Mouse (Mus musculus) frontal cortex, postnatal 25 days (tissue): ENCODE data around the gene Cpeb2.

Experiments
- DNase-seq, 2 experiments: peaks; one replicate each; pipeline ENCODE4 v3.0.0; 2022; ENCODE audit warnings: low spot score in 2 of 2

The Cpeb2 gene

DNA sequence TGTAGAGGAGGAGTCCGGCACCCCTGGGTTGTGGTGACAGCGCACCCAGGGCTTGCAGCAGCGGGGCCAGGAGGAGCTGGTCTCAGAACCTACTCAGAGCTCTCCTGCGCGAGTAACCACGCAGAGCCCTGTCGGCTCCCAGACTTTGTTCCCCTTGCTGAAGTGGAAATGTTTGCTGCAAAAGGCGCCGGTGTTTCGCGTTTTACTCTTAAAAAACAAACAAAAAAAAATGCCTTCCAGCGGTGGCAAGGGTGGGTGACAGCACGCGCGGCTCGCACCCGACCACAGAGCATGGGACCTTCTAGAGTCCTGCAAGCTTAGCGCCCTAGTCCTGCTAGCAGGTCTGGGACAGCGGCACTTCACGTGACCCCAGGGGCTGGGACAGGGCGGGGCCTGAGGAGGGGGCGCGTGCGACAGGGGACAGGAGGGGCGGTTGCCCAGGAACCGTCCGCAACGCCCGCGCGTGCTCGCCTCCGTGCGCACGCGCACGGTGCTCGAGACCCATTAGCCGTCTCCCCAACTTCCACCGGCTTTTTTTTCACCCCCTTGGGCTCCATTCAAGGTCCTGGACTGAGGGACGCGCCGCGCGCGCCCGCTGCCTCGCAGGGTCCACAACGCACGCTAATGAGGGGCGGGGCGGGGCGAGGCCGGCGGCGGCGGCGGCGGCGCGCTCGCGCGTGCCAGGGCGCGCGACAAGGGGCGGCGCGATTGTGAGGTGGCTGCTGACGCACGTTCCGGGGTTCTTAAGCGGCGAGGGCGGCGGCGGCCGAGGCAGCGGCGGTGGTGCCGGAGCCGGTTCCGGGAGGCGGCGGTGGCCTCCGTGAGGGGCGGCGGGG is at the start of gene Cpeb2:
Gene Cpeb2, plus strand, starts transcription at position 691 of the 836 bp plus-strand sequence.
- DNase-seq: peak; percentile 90

DNA sequence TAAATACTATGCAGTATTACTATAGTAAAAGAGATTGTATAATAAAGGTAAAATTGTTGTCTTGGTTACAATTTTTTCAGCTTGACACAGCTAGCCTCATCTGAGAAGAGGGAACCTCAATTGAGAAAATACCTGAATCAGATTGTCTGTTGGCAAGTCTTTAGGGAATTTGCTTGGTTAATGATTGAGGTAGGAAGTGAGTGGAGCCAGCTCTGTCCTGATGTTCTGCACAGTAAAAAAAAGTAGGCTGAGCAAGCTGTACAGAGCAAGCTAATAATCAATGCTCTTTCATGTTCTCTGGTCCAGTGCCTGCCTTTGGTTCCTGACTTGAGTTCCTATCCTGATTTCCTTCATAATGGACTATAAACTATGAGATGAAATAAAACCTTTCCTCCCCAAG is 49.4 kb upstream of the Cpeb2 start:
- no peak for DNase-seq

DNA sequence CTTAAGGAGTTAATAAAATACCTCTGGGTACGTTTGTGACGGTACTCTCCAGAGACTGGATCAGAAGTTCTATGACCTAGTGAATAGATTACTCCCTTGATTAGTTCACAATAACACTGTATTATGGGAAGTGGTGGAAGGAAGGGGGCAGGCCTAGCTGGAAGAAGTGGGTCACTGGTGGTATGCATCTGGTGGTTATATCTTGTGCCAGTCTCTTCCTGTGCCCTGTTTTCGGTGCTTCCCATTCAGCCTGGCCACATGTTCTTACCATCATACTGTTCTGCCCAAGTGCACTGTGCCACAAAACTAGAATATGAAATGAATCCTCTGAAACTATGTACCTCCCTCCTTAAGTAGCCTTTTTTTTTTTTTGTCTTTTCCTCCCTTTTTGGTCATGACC is 48.1 kb upstream of the Cpeb2 start:
- DNase-seq: no peak

DNA sequence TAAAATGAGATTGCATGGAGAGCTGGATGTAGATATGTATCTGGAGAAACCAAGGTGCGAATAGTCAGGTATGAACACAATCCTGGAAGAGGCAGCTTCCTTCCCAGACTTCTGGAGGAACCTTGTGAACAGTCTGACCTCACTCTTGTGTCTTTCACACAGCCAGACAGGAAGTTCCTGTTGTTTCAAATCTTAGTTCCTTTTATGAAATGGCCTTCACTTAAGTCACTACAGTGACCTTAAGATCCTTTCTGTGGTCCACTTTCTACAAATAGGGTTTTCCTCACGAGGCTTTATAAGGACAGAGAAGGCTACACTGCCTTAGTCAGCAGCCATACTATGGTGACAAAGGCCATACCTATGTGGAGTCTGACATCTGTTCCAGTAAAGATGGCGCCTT is 47.5 kb upstream of the Cpeb2 start:
- DNase-seq: no peak

DNA sequence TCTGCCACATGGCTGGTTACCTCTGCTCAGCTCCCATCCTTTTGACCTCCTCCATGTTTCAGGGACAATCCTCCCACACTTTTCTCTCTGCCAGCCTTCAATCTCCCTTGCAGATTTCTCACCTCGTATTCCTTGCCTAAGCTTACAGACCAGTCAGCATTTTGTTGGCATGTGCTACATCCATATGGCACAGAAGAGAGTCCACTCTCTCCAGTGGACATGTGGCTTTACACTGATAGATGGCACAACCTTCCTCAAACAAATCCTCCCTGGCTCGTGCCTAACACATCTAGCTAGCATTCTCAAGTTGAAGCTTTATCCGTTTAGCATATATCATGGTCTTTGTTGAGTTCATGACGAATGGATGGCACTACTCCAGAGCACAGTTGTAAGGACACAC is 32.3 kb upstream of the Cpeb2 start:
- DNase-seq: no peak

DNA sequence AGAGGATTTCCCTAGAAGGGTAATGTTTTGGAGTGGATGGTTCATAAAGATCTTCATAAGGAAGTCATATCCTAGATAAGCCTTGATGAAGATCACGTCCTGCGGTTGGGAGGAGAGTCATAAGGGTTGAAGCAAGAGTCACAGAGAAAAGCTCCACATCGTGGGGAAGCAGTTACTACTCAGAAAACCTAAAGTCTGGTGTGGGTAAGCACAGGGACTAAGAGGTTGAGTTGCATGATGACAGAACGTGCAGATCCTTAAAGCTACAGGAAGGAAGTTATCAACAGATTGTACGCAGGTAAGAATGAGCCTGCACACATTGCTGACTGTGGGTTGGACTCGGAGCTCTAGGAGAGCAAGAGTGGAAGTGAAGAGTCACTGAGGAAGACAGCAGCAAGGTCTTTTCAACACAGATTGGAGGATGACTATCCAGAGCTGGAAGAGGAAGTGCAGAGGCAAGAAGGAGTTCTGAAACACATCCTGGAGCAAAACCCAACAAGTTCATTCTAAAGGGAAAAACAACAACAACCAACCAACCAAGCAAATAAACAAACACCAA is 26.4 kb upstream of the Cpeb2 start:
- DNase-seq: no peak

DNA sequence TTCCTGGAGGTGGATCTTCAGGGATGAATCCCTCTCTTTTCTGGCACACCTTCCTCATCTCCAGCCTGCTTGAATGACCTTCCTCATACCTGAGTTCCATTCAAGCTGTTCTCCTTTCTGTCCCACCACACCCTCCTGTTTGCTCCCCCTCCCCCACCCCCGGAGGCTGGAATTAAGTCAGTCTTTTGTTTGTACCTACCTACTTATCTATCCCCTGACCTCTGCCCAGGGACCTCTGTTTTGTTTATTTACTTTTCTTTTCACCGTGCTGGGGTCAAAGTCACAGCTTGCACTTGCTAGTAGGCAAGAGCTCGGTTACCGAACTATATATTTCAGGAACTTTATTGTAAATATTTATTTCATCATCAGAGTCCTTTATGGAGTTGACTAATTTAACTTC is 15.5 kb upstream of the Cpeb2 start:
- no peak for DNase-seq

DNA sequence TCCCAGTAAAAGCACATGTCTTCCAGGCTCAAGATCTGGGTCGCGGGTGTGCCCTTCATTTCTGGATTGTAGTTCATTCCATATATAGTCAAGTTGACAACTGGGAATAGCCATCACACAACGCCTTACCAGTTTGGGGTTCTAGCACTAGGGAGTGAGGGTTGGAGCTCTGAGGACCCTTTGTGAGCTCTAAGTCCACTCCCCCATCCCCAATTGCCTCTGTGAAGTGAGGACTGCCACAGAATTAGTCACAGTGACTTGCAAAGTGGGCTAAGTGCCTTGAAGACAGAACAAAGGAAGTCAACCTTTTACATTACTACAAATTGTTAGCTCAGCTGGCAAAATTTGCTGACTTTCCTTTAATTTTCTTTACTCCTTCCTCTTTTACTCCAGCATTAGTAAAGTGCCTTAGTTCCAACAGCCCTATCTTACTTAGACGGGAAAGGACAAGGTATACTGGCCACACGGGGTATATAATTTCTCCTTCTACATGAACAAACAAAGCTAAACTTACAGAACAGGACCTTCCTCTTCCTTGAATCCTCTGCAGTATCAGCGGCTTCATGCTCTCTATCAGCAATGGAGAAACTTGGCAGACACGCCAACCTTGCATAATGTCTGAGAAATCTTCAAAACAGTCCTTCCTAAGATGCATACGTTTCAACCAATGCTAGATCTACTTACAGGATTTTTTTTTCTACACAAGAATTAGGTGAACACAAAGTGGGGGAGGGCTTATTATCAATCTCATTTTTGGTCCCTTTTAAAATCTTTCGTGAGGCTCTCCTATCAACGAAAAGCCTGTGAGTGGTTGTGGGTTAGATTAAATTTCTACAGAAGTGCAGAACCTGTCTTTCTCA is 14.8 kb upstream of the Cpeb2 start:
- no peak for DNase-seq

DNA sequence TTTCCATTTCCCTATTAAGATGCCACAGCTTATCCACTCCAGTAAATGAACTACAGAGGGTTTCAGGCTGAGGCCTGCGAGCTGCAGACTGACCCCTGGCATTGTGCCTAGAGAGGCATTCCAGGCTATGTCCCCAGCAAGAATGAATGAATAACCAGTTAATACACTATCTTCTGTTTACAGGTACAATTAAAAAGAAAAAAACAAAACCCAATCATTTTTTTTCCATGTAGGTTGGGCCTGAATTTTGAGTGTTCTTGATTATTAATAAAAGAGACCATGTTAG is 14.2 kb upstream of the Cpeb2 start:
- no peak for DNase-seq

DNA sequence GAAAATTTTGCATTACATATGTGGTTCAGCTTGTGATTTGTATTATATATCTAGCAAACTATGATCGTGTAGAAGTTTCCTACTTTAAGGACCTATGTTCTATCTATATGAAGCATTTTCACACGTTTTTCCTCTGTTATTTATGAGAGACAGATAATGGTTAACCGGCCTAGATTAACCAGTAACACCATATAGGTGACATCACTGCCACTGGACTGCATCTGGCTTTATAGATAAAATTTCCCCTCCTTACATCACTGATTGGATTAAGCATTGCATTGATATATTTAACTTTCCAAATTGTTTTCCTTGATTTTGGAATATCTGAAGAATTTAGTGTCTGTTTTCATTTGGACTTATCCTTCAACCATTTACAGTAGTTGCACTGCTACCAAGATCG is 9.6 kb upstream of the Cpeb2 start:
- DNase-seq: no peak

DNA sequence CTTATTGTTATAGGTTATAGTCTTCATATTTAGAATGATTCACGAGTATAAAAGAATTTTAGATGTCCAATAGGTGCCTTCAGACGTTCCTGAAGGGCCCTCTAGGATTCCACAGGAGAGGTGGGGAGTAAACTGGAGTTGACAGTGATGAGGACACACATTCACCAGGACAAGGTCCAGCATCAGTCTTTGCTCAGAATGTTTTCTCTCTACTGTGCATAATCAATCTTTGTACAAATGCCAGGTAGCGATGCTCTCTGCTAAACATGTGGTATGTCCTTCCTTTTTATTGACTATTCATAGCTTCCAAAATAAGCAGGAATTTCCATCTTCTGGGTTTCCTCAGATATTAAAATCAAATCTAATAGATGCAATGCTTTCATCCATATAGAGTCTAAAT is 8.7 kb upstream of the Cpeb2 start:
- DNase-seq: no peak

DNA sequence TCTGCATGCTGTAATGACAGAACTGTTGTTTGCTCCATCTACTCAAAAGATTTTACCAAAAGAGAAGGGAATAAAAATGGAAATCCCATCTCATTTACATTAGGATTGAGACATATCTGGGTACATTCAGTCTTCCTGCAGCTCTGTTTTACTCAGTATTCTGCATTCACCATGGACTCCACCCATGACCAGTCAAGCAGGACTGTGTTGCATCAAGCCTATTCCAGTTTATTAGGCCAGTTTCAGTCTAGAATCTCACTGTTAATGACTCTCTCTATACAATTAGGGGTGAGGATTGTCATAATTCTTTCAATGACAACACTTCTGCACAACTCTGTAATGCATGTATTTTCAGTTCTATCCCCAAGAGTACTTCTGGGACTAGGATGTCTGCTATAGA is 6.8 kb upstream of the Cpeb2 start:
- DNase-seq: no peak

DNA sequence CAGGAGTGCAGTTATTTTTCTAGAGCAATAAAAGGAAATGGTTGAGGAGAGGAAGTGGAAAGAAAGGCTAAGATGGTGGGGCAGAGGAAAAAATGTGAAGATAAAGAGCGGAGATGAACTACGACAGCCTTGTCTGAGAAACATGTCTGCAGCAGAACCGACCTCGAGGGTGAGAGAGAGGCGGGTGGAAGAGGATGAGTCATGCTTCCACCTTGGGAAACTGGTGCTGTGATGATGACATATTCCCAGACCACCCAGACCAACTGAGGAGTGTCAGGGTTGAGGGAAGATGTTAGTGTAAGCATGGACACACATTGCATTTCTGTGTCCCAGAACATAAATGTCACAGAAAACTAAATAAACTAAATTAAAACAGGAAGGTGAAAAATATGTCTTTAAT is 5.4 kb upstream of the Cpeb2 start:
- DNase-seq: no peak

DNA sequence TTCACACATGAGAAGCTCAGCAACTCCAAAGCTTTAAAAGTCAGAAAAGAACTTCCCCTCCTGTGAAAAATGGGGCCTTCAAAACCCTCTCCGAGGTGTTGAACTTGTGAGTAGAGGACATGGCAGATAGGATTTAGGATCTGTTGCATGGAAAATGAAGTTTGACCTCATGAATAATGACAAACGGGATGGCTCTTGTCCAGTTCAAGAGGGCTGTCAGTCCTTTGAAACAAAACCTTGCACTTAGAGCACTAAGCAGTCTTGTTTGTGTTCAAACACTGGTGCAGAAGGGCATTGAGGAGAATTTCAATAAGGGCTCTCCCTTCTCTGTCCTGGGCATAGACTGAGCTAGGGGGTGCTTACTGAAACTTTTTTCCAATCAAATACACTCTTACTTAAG is 1.9 kb upstream of the Cpeb2 start:
- no peak for DNase-seq

DNA sequence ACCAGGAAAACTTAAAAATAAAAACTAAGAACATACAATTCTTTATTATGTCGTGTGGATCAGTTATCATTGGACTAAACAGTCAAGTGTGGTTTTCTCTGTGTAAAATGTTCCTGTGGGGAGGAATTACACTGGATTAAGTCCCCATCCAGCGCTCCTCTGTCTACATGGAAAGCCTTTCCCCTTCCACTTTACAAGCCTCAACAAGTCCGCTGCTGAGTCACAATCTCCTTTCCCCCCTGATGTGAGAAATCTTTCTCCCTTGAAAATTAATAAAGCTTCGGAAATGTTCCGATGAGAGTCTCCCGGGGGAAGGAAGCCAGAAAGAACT is 856 bp upstream of the Cpeb2 start:
- DNase-seq: no peak

DNA sequence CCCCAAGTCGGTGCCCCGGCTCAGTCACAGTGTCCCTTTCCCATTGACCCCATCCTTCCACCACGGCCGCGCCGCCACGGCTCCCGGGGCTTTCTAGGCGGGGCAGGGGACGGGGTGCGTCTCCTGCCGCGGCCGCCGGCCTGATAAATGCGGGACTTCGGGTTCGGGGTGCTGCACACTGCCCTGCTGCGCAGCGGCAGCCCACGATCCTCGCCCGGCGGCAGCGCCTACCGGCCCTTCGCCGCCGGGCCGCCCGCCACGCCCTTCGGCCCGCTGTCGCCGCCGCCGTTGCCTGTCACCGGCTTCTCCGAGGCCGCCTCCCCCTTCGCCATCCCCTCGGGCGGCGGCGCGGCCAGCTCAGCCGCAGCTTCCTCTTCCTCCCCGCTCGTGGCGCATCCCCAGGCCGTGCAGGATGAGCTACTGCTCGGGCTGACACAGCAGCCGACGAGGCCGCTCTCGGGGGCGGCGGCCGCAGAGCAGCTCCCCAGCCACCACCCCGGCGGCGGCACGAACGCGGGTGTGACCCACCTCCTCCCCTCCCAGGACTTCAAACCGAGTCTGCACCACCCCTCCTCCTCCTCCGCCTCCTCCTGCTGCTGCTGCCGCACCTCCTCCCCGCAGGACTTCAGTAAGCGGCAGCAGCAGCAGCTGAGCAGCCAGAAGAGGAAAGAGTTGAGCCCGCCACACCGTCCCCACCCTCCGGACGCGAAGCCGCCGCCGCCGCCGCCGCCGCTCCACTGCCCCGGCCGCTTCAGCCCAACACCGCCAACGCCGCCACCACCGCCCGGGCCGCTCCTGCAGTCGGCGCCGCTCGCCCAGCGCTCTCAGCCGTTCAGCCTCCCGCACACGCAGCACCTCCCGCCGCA is 579 bp downstream of the Cpeb2 start:
- peak; percentile 65 to 71 for DNase-seq

DNA sequence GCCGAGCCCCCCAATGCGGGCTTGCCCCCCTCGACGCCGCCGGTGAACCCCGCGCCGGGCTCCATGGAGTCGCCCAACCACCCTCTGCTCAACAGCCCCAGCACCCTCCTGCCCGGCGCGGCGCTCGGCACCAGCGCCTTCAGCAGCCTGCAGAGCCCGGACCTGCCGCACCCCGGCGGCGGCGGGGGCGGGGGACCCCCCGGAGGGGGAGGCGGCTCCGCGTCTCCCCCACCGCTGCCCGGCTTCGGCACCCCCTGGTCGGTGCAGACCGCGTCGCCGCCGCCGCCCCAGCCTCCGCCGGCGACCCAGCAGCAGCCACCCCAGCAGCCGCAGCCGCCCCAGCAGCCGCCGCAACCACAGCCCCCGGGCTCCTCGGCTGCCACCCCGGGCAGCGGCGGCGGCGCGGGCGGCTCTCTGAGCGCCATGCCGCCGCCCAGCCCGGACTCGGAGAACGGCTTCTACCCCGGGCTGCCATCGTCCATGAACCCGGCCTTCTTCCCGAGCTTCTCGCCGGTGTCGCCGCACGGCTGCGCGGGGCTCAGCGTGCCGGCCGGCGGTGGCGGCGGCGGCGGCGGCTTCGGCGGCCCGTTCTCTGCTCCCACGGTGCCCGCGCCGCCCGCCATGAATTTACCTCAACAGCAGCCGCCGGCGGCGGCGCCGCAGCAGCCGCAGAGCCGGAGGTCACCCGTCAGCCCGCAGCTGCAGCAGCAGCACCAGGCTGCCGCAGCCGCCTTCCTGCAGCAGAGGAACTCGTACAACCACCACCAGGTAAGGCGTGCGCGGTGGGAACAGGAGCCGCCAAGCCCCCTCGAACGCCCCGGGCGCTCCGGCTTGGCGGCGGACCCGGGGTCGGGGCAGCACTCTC is 1.6 kb downstream of the Cpeb2 start:
- peak; percentile 10 to 22 for DNase-seq

DNA sequence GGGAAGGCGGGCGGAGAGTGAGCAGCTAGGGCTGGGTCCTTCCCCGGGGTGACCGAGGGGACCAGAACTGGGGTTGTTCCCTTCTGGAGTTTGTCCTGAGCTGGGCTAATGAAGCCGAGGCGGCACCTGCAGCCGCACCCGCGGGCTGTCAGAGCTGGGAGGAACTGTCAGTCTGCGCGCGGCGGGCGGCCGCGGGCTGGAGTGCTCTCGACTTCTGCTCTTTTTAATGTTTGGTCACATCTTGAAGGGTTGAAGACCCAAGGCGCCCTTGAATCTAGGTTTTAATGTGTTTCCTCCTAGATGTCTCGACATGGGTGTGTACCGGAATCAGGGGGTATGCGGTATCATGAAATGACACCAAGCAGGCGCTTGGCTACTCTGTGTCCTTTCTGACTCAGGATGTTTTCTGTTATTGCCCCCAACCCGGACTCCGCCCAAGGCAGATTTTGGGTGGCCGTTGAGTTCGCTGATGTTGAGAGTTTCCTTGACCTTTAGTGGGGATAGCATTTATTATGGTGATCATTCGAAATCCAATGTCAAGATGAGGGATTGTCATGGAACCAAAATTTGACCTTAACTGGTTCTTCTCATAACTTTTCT is 2.3 kb downstream of the Cpeb2 start:
- peak; percentile 16 to 29 for DNase-seq

DNA sequence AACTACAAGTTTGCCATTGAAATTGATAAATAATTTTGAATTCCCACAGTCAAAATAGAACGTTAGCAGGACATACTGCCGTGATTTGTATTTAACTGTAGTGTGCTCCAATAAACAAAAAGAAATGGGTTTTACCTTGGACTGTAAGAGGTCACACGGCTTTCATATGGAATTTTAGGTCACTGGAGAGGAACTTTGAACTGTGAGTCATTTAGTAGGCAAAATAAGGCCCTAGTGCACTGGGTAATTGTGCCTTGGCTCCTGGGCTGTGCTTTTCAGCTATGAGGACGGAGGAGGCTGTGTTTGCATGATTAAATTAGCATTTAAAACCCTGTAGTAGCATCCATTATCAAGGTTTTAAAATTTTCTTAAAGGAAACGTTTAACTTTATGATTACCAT is 3.0 kb downstream of the Cpeb2 start:
- DNase-seq: no peak

DNA sequence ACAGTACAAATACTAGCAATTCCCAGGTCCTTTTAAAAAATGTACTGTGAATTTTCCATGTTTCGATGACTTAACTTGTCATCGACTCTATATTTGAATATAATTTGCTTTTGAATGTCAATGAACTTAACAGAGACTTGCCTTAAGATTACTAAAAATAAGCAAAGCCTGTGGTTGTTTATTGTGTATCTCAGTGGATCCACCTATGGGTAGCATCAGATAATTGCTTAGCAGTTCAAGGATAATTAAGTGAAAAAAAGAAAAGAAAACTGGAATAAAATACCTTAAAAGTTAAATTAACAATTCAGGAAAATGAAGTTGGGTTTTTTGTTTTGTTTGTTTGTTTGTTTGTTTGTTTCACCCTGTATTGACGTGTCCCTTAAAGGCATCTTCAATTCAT is 3.5 kb downstream of the Cpeb2 start:
- no peak for DNase-seq

DNA sequence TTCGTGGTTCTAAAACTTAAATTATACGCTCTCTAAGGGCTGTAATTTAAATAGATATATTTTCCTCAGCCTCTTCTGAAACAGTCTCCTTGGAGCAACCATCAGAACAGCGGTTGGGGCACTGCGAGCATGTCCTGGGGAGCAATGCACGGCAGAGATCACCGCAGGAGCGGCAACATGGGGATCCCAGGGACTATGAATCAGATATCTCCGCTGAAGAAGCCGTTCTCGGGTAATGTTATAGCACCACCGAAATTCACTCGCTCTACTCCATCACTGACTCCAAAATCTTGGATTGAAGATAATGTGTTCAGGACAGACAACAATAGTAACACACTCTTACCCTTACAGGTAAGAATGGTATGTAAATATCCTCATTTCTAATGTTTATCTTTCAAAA is 4.3 kb downstream of the Cpeb2 start:
- no peak for DNase-seq
